Mouse (Mus musculus) forebrain, embryonic 13.5 days (tissue): Measurements from ENCODE around the gene Ncf4. TPM values are rescaled to one million over a fixed set of nuclear protein-coding genes. Genes with fewer than 3 reads are reported as not detected.
"Not testable (repeated sequence)": the region's sequence is repeated elsewhere in the genome, so short reads cannot be mapped to it uniquely, and the experiment has no call there.

Experiments
- ATAC-seq: fragments of 200-750 bp; cut with Nextera tagmentation; 2 replicates; pipeline ENCODE4 v1.8.0; 2017
- H3K27ac ChIP-seq: fragments of 300-500 bp; sonication (generic); 2 replicates; pipeline ENCODE4 v1.5.1; 2015; ENCODE audit warnings: inconsistent platforms, mild to moderate bottlenecking, moderate library complexity
- H3K27me3 ChIP-seq: fragments of 300-500 bp; sonication (generic); 2 replicates; pipeline ENCODE4 v1.6.1; 2015; ENCODE audit warnings: mild to moderate bottlenecking, inconsistent platforms
- H3K36me3 ChIP-seq: fragments of 300-500 bp; sonication (generic); 2 replicates; pipeline ENCODE4 v1.6.1; 2015; ENCODE audit warnings: mild to moderate bottlenecking, inconsistent platforms; ENCODE audit not compliant: poor library complexity, severe bottlenecking
- H3K4me1 ChIP-seq: fragments of 300-500 bp; sonication (generic); 2 replicates; pipeline ENCODE4 v1.6.1; 2015; ENCODE audit warnings: inconsistent platforms
- H3K4me2 ChIP-seq: fragments of 300-500 bp; sonication (generic); 2 replicates; pipeline ENCODE4 v1.6.1; 2015; ENCODE audit warnings: inconsistent platforms, mild to moderate bottlenecking, moderate library complexity
- H3K4me3 ChIP-seq: fragments of 300-500 bp; sonication (generic); 2 replicates; pipeline ENCODE4 v1.5.1; 2015; ENCODE audit warnings: mild to moderate bottlenecking, inconsistent platforms
- H3K9ac ChIP-seq: fragments of 300-500 bp; sonication (generic); 2 replicates; pipeline ENCODE4 v1.6.1; 2015; ENCODE audit warnings: mild to moderate bottlenecking, inconsistent platforms
- H3K9me3 ChIP-seq: fragments of 300-500 bp; sonication (generic); replicated peaks from 2 replicates; pipeline ENCODE4 v1.6.1; 2016; ENCODE audit warnings: inconsistent platforms
- WGBS: fragments of 180-500 bp; shearing (Covaris S2); methylation state at CpG from one replicate; pipeline ENCODE4 v1.1.7; 2015; 5-methylcytosine and 5-hydroxymethylcytosine counted together
- polyA plus RNA-seq: library from polyadenylated mRNA; unstranded; fragments of >200 nt; fragmentation: Nextera tagmentation; extraction: Ambion mirVana; gene quantifications from 2 replicates; pipeline ENCODE4 v1.2.1, GENCODE M21; 2015

The Ncf4 gene
- polyA plus RNA-seq, 1 experiment from 2014 or later = 1.0 TPM

GRCm38 (mm10) chr15:78257326-78258050, 12.9 kb downstream of the Ncf4 start:
- no peak for ATAC-seq
- Histone ChIP-seq H3K4me2 (no peak overlapping the region), H3K4me1 (no peaks in the 10 kb centered on the region), H3K4me3 (no peak overlapping the region), H3K27me3 (no peaks in the 10 kb centered on the region), H3K36me3 (no peaks in the 10 kb centered on the region), H3K27ac (no peak overlapping the region), H3K9ac (no peak overlapping the region), H3K9me3 (no peaks in the 10 kb centered on the region)
- WGBS = 45% methylated on average over 7 of the region's 7 CpGs

GRCm38 (mm10) chr15:78258246-78258865, 13.8 kb downstream of the Ncf4 start:
- no peaks in the 10 kb centered on the region for H3K9me3 ChIP-seq
- H3K4me1 ChIP-seq = no peaks in the 10 kb centered on the region
- H3K27me3 ChIP-seq = no peaks in the 10 kb centered on the region
- H3K9ac ChIP-seq = no peak overlapping the region
- no peak overlapping the region for H3K4me2 ChIP-seq
- WGBS = 83% methylated on average over 10 of the region's 10 CpGs
- H3K4me3 ChIP-seq = no peak overlapping the region
- no peak for ATAC-seq
- no peak overlapping the region for H3K27ac ChIP-seq
- no peaks in the 10 kb centered on the region for H3K36me3 ChIP-seq

DNA sequence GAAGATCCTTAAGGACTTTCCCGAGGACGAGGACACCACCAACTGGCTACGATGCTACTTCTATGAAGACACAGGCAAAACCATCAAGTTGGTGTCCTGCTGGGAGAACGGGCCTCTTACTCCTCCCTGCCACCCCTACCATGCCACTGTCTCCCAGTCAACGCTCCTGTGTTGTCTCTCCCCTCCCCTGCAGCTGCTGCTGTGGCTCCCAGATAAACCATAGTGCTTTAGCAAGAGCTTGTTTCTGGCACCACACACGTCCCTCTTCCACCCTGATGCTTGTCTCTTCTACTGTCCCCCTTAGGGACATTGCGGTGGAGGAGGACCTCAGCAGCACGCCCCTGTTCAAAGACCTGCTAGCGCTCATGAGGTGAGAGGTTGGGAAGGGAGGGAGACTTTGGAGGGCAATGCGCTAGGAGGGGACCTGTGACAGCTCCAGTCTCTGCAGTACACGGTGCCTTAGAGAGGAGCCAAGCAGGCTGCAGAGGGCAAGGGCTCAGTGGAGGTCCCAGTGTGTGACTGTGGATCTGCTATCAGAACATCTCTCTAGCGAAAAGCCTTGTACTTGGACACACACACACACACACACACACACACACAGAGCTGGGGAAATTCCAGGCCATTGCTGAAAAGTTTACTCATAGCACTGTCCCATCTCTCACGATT, 16.2 kb downstream of the Ncf4 start:
- Histone ChIP-seq H3K9ac (no peak overlapping the region), H3K4me2 (no peak overlapping the region), H3K27ac (no peak overlapping the region), H3K27me3 (no peaks in the 10 kb centered on the region), H3K4me1 (no peaks in the 10 kb centered on the region), H3K9me3 (no peaks in the 10 kb centered on the region), H3K4me3 (no peak overlapping the region), H3K36me3 (no peaks in the 10 kb centered on the region)
- ATAC-seq = no peak
- WGBS = 78% methylated on average over 13 of the region's 13 CpGs

DNA sequence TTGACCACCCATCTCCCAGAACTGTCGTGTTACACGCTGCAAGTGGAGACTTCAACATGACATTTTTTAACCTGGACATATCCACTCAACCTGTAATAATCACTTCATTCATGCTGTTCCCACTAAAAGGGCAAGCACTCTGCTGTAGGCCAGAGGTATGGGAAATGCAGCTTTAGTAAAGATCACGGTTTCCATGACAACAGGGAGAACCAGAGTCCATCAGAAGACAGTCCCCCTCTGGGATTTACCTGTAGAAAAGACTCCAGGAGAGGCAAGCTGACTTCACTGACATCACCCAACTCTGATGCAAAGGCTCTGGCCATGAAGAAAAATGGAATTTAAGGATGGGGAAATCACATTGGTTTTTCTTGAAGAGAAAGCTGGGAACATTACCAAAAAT, 18.7 kb downstream of the Ncf4 start:
- 71% methylated on average over 3 of the region's 3 CpGs for WGBS
- Histone ChIP-seq H3K27ac (no peak overlapping the region), H3K27me3 (no peaks in the 10 kb centered on the region), H3K4me2 (no peak overlapping the region), H3K9ac (no peak overlapping the region), H3K4me1 (no peaks in the 10 kb centered on the region), H3K4me3 (no peak overlapping the region), H3K9me3 (no peaks in the 10 kb centered on the region), H3K36me3 (no peaks in the 10 kb centered on the region)
- ATAC-seq = no peak

- no peak overlapping the region for H3K4me2 ChIP-seq
- no peaks in the 10 kb centered on the region for H3K4me1 ChIP-seq
- H3K36me3 ChIP-seq = no peaks in the 10 kb centered on the region
- no peak overlapping the region for H3K9ac ChIP-seq
- no peak overlapping the region for H3K4me3 ChIP-seq
- no peak for ATAC-seq
- 91% methylated on average over 10 of the region's 10 CpGs for WGBS
- H3K27me3 ChIP-seq = no peaks in the 10 kb centered on the region
- no peak overlapping the region for H3K27ac ChIP-seq
- no peaks in the 10 kb centered on the region for H3K9me3 ChIP-seq
Observed at GRCm38 (mm10) chr15:78267441-78267840, 22.8 kb downstream of the Ncf4 start.

DNA sequence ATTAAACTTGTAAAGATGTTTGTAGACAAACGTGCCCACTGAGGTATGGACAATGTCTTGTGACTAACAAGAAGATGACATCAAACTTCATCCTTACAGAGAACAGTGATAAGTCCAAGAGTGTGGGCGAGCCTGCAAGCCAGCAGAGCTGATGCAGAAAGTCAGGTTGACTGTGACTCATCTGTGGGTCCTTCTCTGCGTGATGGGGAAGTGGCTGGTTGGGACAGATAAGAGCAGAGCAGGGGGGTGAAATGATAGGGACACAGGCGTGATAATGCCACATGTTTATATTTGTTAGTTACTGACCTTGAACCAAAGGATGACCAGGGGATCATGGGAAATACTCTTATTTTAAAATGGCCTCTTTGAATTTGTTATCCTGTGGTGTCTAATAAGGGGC, 23.3 kb downstream of the Ncf4 start:
- Histone ChIP-seq H3K4me1 (no peaks in the 10 kb centered on the region), H3K9me3 (no peaks in the 10 kb centered on the region), H3K9ac (no peak overlapping the region), H3K36me3 (no peaks in the 10 kb centered on the region), H3K4me3 (no peak overlapping the region), H3K27ac (no peak overlapping the region), H3K4me2 (no peak overlapping the region), H3K27me3 (no peaks in the 10 kb centered on the region)
- no peak for ATAC-seq
- 80% methylated on average over 4 of the region's 4 CpGs for WGBS

DNA sequence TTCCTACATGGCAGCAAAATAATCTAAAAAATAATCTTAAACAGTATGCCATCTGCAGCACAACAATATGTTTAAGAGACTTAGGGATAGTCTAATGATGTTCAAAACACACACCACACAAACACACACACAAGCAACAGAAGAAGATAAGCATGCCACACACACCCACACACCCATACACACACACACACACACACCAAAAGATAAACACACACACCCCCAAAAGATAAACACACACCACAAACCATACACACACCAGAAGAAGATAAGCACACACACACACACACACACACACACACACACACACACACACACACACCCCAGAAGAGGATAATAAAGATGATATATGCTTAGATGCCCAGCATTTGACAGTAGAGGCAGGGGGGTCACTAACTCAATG, 26.6 kb downstream of the Ncf4 start:
- Histone ChIP-seq H3K36me3 (no peaks in the 10 kb centered on the region), H3K4me3 (no peak overlapping the region), H3K4me2 (no peak overlapping the region), H3K27ac (no peak overlapping the region), H3K4me1 (no peaks in the 10 kb centered on the region), H3K27me3 (no peaks in the 10 kb centered on the region), H3K9ac (no peak overlapping the region), H3K9me3 (no peaks in the 10 kb centered on the region)
- no peak for ATAC-seq

- Histone ChIP-seq H3K9ac (no peak overlapping the region), H3K4me3 (no peak overlapping the region), H3K36me3 (no peaks in the 10 kb centered on the region), H3K27ac (no peak overlapping the region), H3K4me2 (no peak overlapping the region), H3K4me1 (no peaks in the 10 kb centered on the region), H3K9me3 (no peaks in the 10 kb centered on the region), H3K27me3 (no peaks in the 10 kb centered on the region)
- 88% methylated on average over 2 of the region's 2 CpGs for WGBS
- no peak for ATAC-seq
Observed at GRCm38 (mm10) chr15:78278308-78278707, 33.7 kb downstream of the Ncf4 start.

- H3K4me1 ChIP-seq = 0 out of 2 replicates have a peak, but pooled peaks cover 4% of the 10 kb centered on the region
- ATAC-seq = no peak
- no peaks in the 10 kb centered on the region for H3K36me3 ChIP-seq
- no peaks in the 10 kb centered on the region for H3K27me3 ChIP-seq
- no peak overlapping the region for H3K4me2 ChIP-seq
- no peak overlapping the region for H3K4me3 ChIP-seq
- H3K9ac ChIP-seq = no peak overlapping the region
- H3K9me3 ChIP-seq = no peaks in the 10 kb centered on the region
- no peak overlapping the region for H3K27ac ChIP-seq
- WGBS = 90% methylated on average over 5 of the region's 5 CpGs
Observed at GRCm38 (mm10) chr15:78287941-78288340, 43.3 kb downstream of the Ncf4 start.

- H3K4me1 ChIP-seq, H3K36me3 ChIP-seq, H3K9me3 ChIP-seq, H3K27ac ChIP-seq, H3K4me3 ChIP-seq, H3K27me3 ChIP-seq, H3K9ac ChIP-seq, H3K4me2 ChIP-seq, ATAC-seq: not testable (repeated sequence)
- 79% methylated on average over 5 of the region's 5 CpGs for WGBS
Observed at GRCm38 (mm10) chr15:78289775-78290174, 45.2 kb downstream of the Ncf4 start.

- H3K9ac ChIP-seq, H3K4me1 ChIP-seq, H3K36me3 ChIP-seq, H3K27me3 ChIP-seq, H3K4me2 ChIP-seq, H3K9me3 ChIP-seq, H3K27ac ChIP-seq, H3K4me3 ChIP-seq, ATAC-seq: not testable (repeated sequence)
- WGBS = 4% methylated on average over 2 of the region's 2 CpGs
Observed at GRCm38 (mm10) chr15:78293228-78293627, 48.6 kb downstream of the Ncf4 start.

DNA sequence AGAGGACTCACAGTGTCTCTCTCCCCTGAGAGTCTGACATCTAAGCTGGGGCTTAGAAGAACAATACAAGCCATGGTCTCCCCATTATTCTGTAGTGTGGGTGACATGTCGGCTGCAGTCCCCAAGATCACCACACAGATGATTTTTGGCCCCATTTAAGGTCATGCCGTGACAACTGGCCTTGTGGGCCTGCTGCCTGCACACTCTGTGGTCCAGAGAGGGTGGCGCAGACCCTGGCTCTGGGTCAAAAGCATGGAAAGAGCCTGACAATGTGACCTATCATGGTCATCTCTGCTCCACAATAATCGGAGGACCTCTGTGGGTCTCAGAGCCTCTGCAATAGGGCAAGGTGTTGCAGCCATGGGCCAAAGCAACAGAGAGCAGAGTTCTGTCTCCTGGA, 49.1 kb downstream of the Ncf4 start:
- H3K4me3 ChIP-seq = no peak overlapping the region
- 86% methylated on average over 4 of the region's 4 CpGs for WGBS
- H3K4me1 ChIP-seq = 0 out of 2 replicates have a peak, but pooled peaks cover 5% of the 10 kb centered on the region
- H3K36me3 ChIP-seq = no peaks in the 10 kb centered on the region
- no peaks in the 10 kb centered on the region for H3K27me3 ChIP-seq
- no peak for ATAC-seq
- H3K9me3 ChIP-seq = no peaks in the 10 kb centered on the region
- no peak overlapping the region for H3K9ac ChIP-seq
- no peak overlapping the region for H3K4me2 ChIP-seq
- H3K27ac ChIP-seq = no peak overlapping the region
